Mouse (Mus musculus): ENCODE measurements around the gene Exoc2. TPM values are rescaled to one million over a fixed set of nuclear protein-coding genes. Genes with fewer than 3 reads are reported as not detected.

Gene Exoc2
- polyA plus RNA-seq, 1 experiment from 2014 or later, result 55.8 TPM

- Histone ChIP-seq H3K9me3 (no peaks in the 10 kb centered on the region), H3K36me3 (no peaks in the 10 kb centered on the region), H3K4me2 (replicated peaks) (no peak overlapping the region), H3K9ac (replicated peaks) (no peak overlapping the region), H3K4me3 (no peak overlapping the region), H3K4me1 (no peaks in the 10 kb centered on the region), H3K27me3 (no peaks in the 10 kb centered on the region), H3K27ac (replicated peaks) (no peak overlapping the region)
- no peak for ATAC-seq (replicated peaks)
- WGBS, result 94% methylated on average over 4 of the region's 4 CpGs
Observed at GRCm38 (mm10) chr13:30785423-30786040, 188.4 kb downstream of the Exoc2 start.

DNA sequence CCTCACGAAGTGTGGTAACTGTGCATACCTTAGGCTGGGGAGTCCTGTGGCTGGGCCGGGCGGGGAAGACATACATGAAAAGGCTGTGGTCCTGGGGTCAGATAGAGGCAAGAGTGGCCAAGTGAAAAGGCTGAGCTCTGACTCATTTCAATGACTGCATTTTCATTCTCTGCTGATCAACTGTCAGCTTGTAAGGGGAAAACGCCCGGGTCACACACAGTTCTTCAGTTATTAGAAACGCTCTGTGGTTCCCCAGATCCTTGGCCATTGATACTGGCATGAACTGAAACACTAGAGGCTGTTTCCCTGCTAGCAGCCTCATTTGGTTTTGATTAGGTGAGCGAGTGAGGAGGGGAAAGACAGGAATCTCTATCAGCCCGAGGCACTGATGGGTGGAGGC, 191.5 kb downstream of the Exoc2 start:
- WGBS, result 56% methylated on average over 8 of the region's 8 CpGs
- H3K27me3 ChIP-seq, result no peaks in the 10 kb centered on the region
- ATAC-seq (replicated peaks), result no peak
- H3K9me3 ChIP-seq, result no peaks in the 10 kb centered on the region
- no peaks in the 10 kb centered on the region for H3K36me3 ChIP-seq
- H3K4me1 ChIP-seq, result no peaks in the 10 kb centered on the region
- H3K9ac ChIP-seq (replicated peaks), result no peak overlapping the region
- no peak overlapping the region for H3K27ac ChIP-seq (replicated peaks)
- no peak overlapping the region for H3K4me2 ChIP-seq (replicated peaks)
- no peak overlapping the region for H3K4me3 ChIP-seq

- no peak overlapping the region for H3K4me2 ChIP-seq (replicated peaks)
- no peak for ATAC-seq (replicated peaks)
- H3K9me3 ChIP-seq, result no peaks in the 10 kb centered on the region
- H3K27me3 ChIP-seq, result no peaks in the 10 kb centered on the region
- no peaks in the 10 kb centered on the region for H3K36me3 ChIP-seq
- no peak overlapping the region for H3K9ac ChIP-seq (replicated peaks)
- no peaks in the 10 kb centered on the region for H3K4me1 ChIP-seq
- H3K27ac ChIP-seq (replicated peaks), result no peak overlapping the region
- 58% methylated on average over 2 of the region's 2 CpGs for WGBS
- no peak overlapping the region for H3K4me3 ChIP-seq
Observed at GRCm38 (mm10) chr13:30781905-30782304, 192.0 kb downstream of the Exoc2 start.

DNA sequence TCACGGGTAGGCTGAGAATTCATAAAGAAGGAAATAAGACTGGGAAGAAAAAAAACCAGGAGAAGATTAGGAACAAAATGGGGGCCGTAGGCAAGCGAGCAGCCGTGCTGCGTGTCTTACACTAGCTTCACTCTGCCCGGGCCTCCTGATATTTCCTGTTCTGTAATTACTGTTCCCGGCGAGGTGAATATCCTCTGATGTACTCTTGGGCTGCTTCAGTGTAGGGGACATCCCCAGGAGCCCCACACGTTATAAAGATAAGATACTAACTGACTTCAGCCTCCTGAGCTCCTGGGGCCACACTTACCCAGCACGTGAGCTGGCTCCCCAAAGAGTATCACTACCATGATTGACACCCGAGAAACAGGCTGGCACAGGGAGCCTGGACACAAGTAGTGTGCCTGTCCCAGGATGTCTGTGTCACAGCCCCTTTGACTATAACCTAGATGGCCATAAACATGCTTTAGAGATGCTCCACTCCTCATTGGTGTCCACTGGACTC, 196.2 kb downstream of the Exoc2 start:
- Histone ChIP-seq H3K9ac (replicated peaks) (no peak overlapping the region), H3K9me3 (no peaks in the 10 kb centered on the region), H3K4me2 (replicated peaks) (no peak overlapping the region), H3K27me3 (no peaks in the 10 kb centered on the region), H3K27ac (replicated peaks) (no peak overlapping the region), H3K36me3 (no peaks in the 10 kb centered on the region), H3K4me1 (no peaks in the 10 kb centered on the region), H3K4me3 (no peak overlapping the region)
- 86% methylated on average over 11 of the region's 11 CpGs for WGBS
- ATAC-seq (replicated peaks), result no peak

- Histone ChIP-seq H3K9me3 (no peaks in the 10 kb centered on the region), H3K36me3 (no peaks in the 10 kb centered on the region), H3K9ac (replicated peaks) (no peak overlapping the region), H3K4me3 (no peak overlapping the region), H3K4me2 (replicated peaks) (no peak overlapping the region), H3K27me3 (no peaks in the 10 kb centered on the region), H3K27ac (replicated peaks) (no peak overlapping the region), H3K4me1 (no peaks in the 10 kb centered on the region)
- no peak for ATAC-seq (replicated peaks)
- WGBS, result 91% methylated on average over 2 of the region's 2 CpGs
Observed at GRCm38 (mm10) chr13:30776021-30776420, 197.9 kb downstream of the Exoc2 start.

GRCm38 (mm10) chr13:30767477-30768127, 206.3 kb downstream of the Exoc2 start:
- ATAC-seq (replicated peaks), result no peak
- 88% methylated on average over 6 of the region's 6 CpGs for WGBS
- H3K27me3 ChIP-seq, result no peaks in the 10 kb centered on the region
- no peaks in the 10 kb centered on the region for H3K4me1 ChIP-seq
- no peaks in the 10 kb centered on the region for H3K36me3 ChIP-seq
- no peak overlapping the region for H3K27ac ChIP-seq (replicated peaks)
- no peak overlapping the region for H3K9ac ChIP-seq (replicated peaks)
- H3K4me2 ChIP-seq (replicated peaks), result no peak overlapping the region
- H3K9me3 ChIP-seq, result no peaks in the 10 kb centered on the region
- no peak overlapping the region for H3K4me3 ChIP-seq

DNA sequence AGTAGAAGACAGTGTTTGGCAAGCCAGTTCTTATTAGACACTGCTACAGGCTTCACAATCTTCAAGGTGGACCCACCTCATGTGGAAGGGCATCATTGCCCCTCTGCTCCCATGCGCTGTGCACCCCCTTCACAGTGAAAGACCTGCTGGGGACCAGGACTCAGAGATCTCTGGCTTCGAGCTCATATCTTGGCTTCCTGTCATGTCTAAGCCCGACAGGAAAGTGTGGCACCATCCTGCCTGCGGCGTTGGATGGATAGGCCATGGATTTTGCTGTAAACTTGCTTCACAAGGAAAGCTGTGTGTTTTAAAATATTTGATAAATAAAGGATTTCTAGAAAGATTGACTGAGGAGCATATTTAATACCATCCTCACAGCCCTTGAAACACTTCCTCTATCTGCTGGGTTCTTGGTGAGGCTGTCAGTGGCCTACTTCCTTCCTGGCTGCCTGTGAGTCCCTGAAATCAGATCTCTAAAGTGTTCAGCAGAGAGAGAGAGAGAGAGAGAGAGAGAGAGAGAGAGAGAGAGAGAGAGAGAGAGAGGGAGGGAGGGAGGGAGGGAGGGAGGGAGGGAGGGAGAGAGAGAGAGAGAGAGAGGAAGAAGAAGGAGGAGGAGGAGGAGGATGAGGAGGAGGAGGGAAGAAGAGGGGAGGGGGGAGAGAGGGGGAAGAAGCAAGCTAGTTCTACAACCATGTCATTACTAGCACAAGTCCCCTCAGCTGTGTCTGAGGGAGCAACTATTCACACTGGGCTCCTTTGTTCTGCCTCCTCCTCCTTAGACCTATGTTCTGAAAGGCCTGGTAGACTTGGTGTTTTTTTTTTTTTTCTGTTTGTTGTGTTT, 207.0 kb downstream of the Exoc2 start:
- no peaks in the 10 kb centered on the region for H3K36me3 ChIP-seq
- ATAC-seq (replicated peaks), result no peak
- H3K27me3 ChIP-seq, result no peaks in the 10 kb centered on the region
- H3K4me2 ChIP-seq (replicated peaks), result no peak overlapping the region
- no peaks in the 10 kb centered on the region for H3K4me1 ChIP-seq
- H3K9me3 ChIP-seq, result no peaks in the 10 kb centered on the region
- no peak overlapping the region for H3K27ac ChIP-seq (replicated peaks)
- no peak overlapping the region for H3K4me3 ChIP-seq
- WGBS, result 94% methylated on average over 5 of the region's 5 CpGs
- no peak overlapping the region for H3K9ac ChIP-seq (replicated peaks)

GRCm38 (mm10) chr13:30765906-30766305, 208.0 kb downstream of the Exoc2 start:
- no peaks in the 10 kb centered on the region for H3K27me3 ChIP-seq
- no peak overlapping the region for H3K4me2 ChIP-seq (replicated peaks)
- 85% methylated on average over 5 of the region's 5 CpGs for WGBS
- no peak overlapping the region for H3K9ac ChIP-seq (replicated peaks)
- no peak for ATAC-seq (replicated peaks)
- no peaks in the 10 kb centered on the region for H3K36me3 ChIP-seq
- H3K27ac ChIP-seq (replicated peaks), result no peak overlapping the region
- no peaks in the 10 kb centered on the region for H3K9me3 ChIP-seq
- H3K4me3 ChIP-seq, result no peak overlapping the region
- no peaks in the 10 kb centered on the region for H3K4me1 ChIP-seq

- no peaks in the 10 kb centered on the region for H3K27me3 ChIP-seq
- ATAC-seq (replicated peaks), result no peak
- H3K4me3 ChIP-seq, result no peak overlapping the region
- H3K36me3 ChIP-seq, result no peaks in the 10 kb centered on the region
- no peak overlapping the region for H3K4me2 ChIP-seq (replicated peaks)
- no peak overlapping the region for H3K27ac ChIP-seq (replicated peaks)
- no peak overlapping the region for H3K9ac ChIP-seq (replicated peaks)
- WGBS, result 84% methylated on average over 8 of the region's 8 CpGs
- no peaks in the 10 kb centered on the region for H3K9me3 ChIP-seq
- no peaks in the 10 kb centered on the region for H3K4me1 ChIP-seq
Observed at GRCm38 (mm10) chr13:30764014-30764740, 209.7 kb downstream of the Exoc2 start.

All from forebrain, embryonic 15.5 days (tissue).